Mouse (Mus musculus): ENCODE results near the gene Ift46. TPM values are rescaled to one million over a fixed set of nuclear protein-coding genes. Genes with fewer than 3 reads are reported as not detected.

Gene Ift46
- total RNA-seq (2021) (10 to 100 TPM; 22.7 to 27.8 TPM), polyA plus RNA-seq (2012; rRNA removed) (28.3 and 36.1 TPM in 2 replicates)
- long read RNA-seq, full-length matches to known transcripts = 8 of 8 reads
- long read RNA-seq, partial matches to known transcripts = 0 of 8 reads
- long read RNA-seq, other reads (novel, unspliced or antisense) = 0 of 8 reads

GRCm38 (mm10) chr9:44767101-44768028, at the start of gene Ift46, which contains the start of gene Arcn1:
TSS of gene Ift46 (plus strand) at chr9:44767908.
TSS of gene Arcn1 (minus strand) at chr9:44767845.
- Histone ChIP-seq H3K79me2 (replicated peaks; ENCODE audit: control insufficient read depth, insufficient read depth, low read length) (peaks cover 4% of the 10 kb centered on the region), H3K4me3 (peak within 1 kb of the TSS; percentile 99), H3K36me3 (ENCODE audit: control insufficient read depth, insufficient read depth, low read length) (peaks cover 21% of the 10 kb centered on the region), H3K9ac (ENCODE audit: low read depth, low read length) (peak within 1 kb of the TSS; percentile 97), H3K27ac (peak within 1 kb of the TSS; percentile 98), H3K4me1 (ENCODE audit: control insufficient read depth, insufficient read depth, low read length) (peaks cover 13% of the 10 kb centered on the region), H3K27me3 (ENCODE audit: control insufficient read depth, insufficient read depth, low read length) (no peaks in the 10 kb centered on the region)
- TF ChIP-seq CTCF (IDR thresholded peaks at IDR 0.05) (no peak), POLR2A (IDR thresholded peaks at IDR 0.05; ENCODE audit: insufficient read depth, low read depth, low read length) (peak; percentile 83), EP300 (IDR thresholded peaks at IDR 0.05; ENCODE audit: insufficient read depth, low read depth, low read length) (0 out of 2 replicates have a peak, but pooled peaks have one; percentile 43)
- WGBS = 1% methylated on average over 82 of the region's 82 CpGs
- DNase-seq = peak; percentile 89 to 91
- intact Hi-C loops (cut with DNase I) = loop anchor here (2.0 to 5.0 kb wide), 2 partner anchors 35 to 110 kb away; no protein-coding TSS in a partner anchor

- Histone ChIP-seq H3K27ac (peak overlapping the region; percentile 90), H3K4me3 (no peak overlapping the region), H3K27me3 (ENCODE audit: control insufficient read depth, insufficient read depth, low read length) (no peaks in the 10 kb centered on the region), H3K79me2 (replicated peaks; ENCODE audit: control insufficient read depth, insufficient read depth, low read length) (peaks cover 2% of the 10 kb centered on the region), H3K4me1 (ENCODE audit: control insufficient read depth, insufficient read depth, low read length) (peaks cover 22% of the 10 kb centered on the region), H3K9ac (ENCODE audit: low read depth, low read length) (no peak overlapping the region), H3K36me3 (ENCODE audit: control insufficient read depth, insufficient read depth, low read length) (peaks cover 14% of the 10 kb centered on the region)
- intact Hi-C loops (cut with DNase I) = no loop called here
- WGBS = 73% methylated on average over 12 of the region's 12 CpGs
- DNase-seq = no peak
- TF ChIP-seq EP300 (IDR thresholded peaks at IDR 0.05; ENCODE audit: insufficient read depth, low read depth, low read length) (no peak), POLR2A (IDR thresholded peaks at IDR 0.05; ENCODE audit: insufficient read depth, low read depth, low read length) (no peak), CTCF (IDR thresholded peaks at IDR 0.05) (no peak)
Observed at GRCm38 (mm10) chr9:44718937-44719631, 48.6 kb upstream of the Ift46 start.

GRCm38 (mm10) chr9:44719632-44720357, 47.9 kb upstream of the Ift46 start:
- Histone ChIP-seq H3K9ac (ENCODE audit: low read depth, low read length) (no peak overlapping the region), H3K4me1 (ENCODE audit: control insufficient read depth, insufficient read depth, low read length) (peaks cover 25% of the 10 kb centered on the region), H3K36me3 (ENCODE audit: control insufficient read depth, insufficient read depth, low read length) (peaks cover 15% of the 10 kb centered on the region), H3K27me3 (ENCODE audit: control insufficient read depth, insufficient read depth, low read length) (no peaks in the 10 kb centered on the region), H3K27ac (peak overlapping the region; percentile 90), H3K4me3 (no peak overlapping the region; the same call in 1 of the 2 replicates), H3K79me2 (replicated peaks; ENCODE audit: control insufficient read depth, insufficient read depth, low read length) (peaks cover 2% of the 10 kb centered on the region)
- DNase-seq = peak in 1 of 2 experiments; percentile 34
- 61% methylated on average over 8 of the region's 8 CpGs for WGBS
- intact Hi-C loops (cut with DNase I) = no loop called here
- 0 out of 2 replicates have a peak, but pooled peaks have one; percentile 25 for TF ChIP-seq EP300 (IDR thresholded peaks at IDR 0.05; ENCODE audit: insufficient read depth, low read depth, low read length)
- no peak for TF ChIP-seq CTCF (IDR thresholded peaks at IDR 0.05)
- TF ChIP-seq POLR2A (IDR thresholded peaks at IDR 0.05; ENCODE audit: insufficient read depth, low read depth, low read length) = no peak

- H3K36me3 ChIP-seq (ENCODE audit: control insufficient read depth, insufficient read depth, low read length) = peaks cover 15% of the 10 kb centered on the region
- DNase-seq = peak; percentile 52 to 61
- H3K27ac ChIP-seq = peak overlapping the region; percentile 90
- TF ChIP-seq CTCF (IDR thresholded peaks at IDR 0.05) (no peak; the same call in 1 of the 2 replicates), POLR2A (IDR thresholded peaks at IDR 0.05; ENCODE audit: insufficient read depth, low read depth, low read length) (peak; percentile 71), EP300 (IDR thresholded peaks at IDR 0.05; ENCODE audit: insufficient read depth, low read depth, low read length) (no peak)
- H3K4me3 ChIP-seq = peak overlapping the region; percentile 66
- H3K79me2 ChIP-seq (replicated peaks; ENCODE audit: control insufficient read depth, insufficient read depth, low read length) = no peaks in the 10 kb centered on the region; the same call in 1 of the 2 replicates
- intact Hi-C loops (cut with DNase I) = no loop called here
- peak overlapping the region; percentile 79 for H3K9ac ChIP-seq (ENCODE audit: low read depth, low read length)
- no peaks in the 10 kb centered on the region for H3K27me3 ChIP-seq (ENCODE audit: control insufficient read depth, insufficient read depth, low read length)
- WGBS = 25% methylated on average over 9 of the region's 9 CpGs
- peaks cover 27% of the 10 kb centered on the region for H3K4me1 ChIP-seq (ENCODE audit: control insufficient read depth, insufficient read depth, low read length)
Observed at GRCm38 (mm10) chr9:44720358-44721153, 47.2 kb upstream of the Ift46 start.
